Mouse (Mus musculus) thymus, postnatal 14 days (tissue): Measurements from ENCODE around the gene Tango6.

Source experiments
- DNase-seq: peaks from one replicate; pipeline ENCODE4 v3.0.0; 2021

Gene Tango6

GRCm38 (mm10) chr8:106818626-106819515 lies 136.0 kb downstream of the Tango6 start:
- DNase-seq, result no peak

- no peak for DNase-seq
These were observed 136.7 kb downstream of the Tango6 start for GRCm38 (mm10) chr8:106819581-106819980.

- DNase-seq, result no peak
These were observed 138.0 kb downstream of the Tango6 start for GRCm38 (mm10) chr8:106820553-106821515.

GRCm38 (mm10) chr8:106828921-106829320 lies 146.1 kb downstream of the Tango6 start:
- DNase-seq, result no peak

- DNase-seq, result no peak
These were observed 146.7 kb downstream of the Tango6 start for GRCm38 (mm10) chr8:106829526-106830045.

GRCm38 (mm10) chr8:106834899-106835298 lies 152.0 kb downstream of the Tango6 start:
- DNase-seq, result no peak

- DNase-seq, result no peak
These were observed 153.7 kb downstream of the Tango6 start for GRCm38 (mm10) chr8:106836525-106836924.

- no peak for DNase-seq
These were observed 155.9 kb downstream of the Tango6 start for GRCm38 (mm10) chr8:106838803-106839202.

- no peak for DNase-seq
These were observed 156.5 kb downstream of the Tango6 start for GRCm38 (mm10) chr8:106839209-106840001.

GRCm38 (mm10) chr8:106850034-106850433 lies 167.2 kb downstream of the Tango6 start:
- no peak for DNase-seq

GRCm38 (mm10) chr8:106854534-106855241 lies 171.8 kb downstream of the Tango6 start:
- no peak for DNase-seq

GRCm38 (mm10) chr8:106855242-106855562 lies 172.3 kb downstream of the Tango6 start:
- no peak for DNase-seq

- no peak for DNase-seq
These were observed 180.0 kb downstream of the Tango6 start for GRCm38 (mm10) chr8:106862845-106863244.

GRCm38 (mm10) chr8:106865354-106865753 lies 182.5 kb downstream of the Tango6 start:
- DNase-seq, result no peak

- DNase-seq, result no peak
These were observed 187.2 kb downstream of the Tango6 start, which contains the start of gene Has3 for GRCm38 (mm10) chr8:106870051-106870450. Has3 (plus strand) TSS chr8:106870242.

- DNase-seq, result peak; percentile 41
These were observed 187.9 kb downstream of the Tango6 start for GRCm38 (mm10) chr8:106870537-106871327.

GRCm38 (mm10) chr8:106871328-106871926 lies 188.6 kb downstream of the Tango6 start:
- no peak for DNase-seq

- DNase-seq, result no peak
These were observed 189.1 kb downstream of the Tango6 start for GRCm38 (mm10) chr8:106871931-106872371.

GRCm38 (mm10) chr8:106872454-106873034 lies 189.7 kb downstream of the Tango6 start:
- no peak for DNase-seq

GRCm38 (mm10) chr8:106880121-106880707 lies 197.3 kb downstream of the Tango6 start:
- DNase-seq, result no peak
